Comparison of ENCODE assay signal across 22 mouse cellular contexts in the genomic region with DNA sequence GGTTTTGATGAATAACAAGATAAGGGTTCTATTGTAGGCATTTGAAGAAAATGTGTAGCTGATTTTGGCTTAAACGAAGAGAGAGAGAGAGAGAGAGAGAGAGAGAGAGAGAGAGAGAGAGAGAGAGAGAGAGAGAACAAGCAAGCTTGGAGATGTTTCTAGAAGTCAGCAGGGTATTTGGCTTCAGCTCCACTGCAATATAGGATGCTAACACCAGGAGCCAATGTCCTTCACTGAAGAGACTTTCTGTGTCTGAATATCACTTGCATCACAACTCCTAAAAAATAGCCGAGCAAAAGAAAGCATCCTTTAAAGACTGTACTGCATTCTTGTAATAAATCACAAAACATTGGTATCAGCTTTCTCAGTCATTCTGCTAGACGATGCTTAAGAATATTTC.
DNase-seq lines count a peak whose midpoint lies in the region; ATAC-seq and TF ChIP-seq lines count a peak whose summit lies in the region.
"Had no signal": no experiment of that assay in that cellular context is flagged by ENCODE, and none has a peak within 500 bp of the region (broad histone marks: within the 10 kb centered on the region; RNA-seq: fewer than 3 reads in every experiment).

No protein-coding gene starts in this region.

- no peak for DNase-seq in cerebellum, postnatal 4 days (ENCODE audit: low spot score in 2 of 2)
- no peak for DNase-seq in layer of hippocampus, adult 2 months (ENCODE audit: low spot score in 2 of 2)
- DNase-seq in layer of hippocampus, postnatal 10 days (ENCODE audit: low spot score in 2 of 2): no peak
- DNase-seq in cerebellum, adult 9-11 months: peak; percentile 54
- DNase-seq in limb, embryonic 10.5 days (ENCODE audit: low spot score): no peak
- DNase-seq in heart, adult 11 months: no peak
- DNase-seq: adrenal gland, postnatal 10 days; embryo, embryonic 11 days; forebrain, postnatal 0 days; heart, postnatal 10 days; kidney, adult 2 months; kidney, postnatal 25 days; layer of hippocampus, adult 9-11 months; right cerebral cortex, postnatal 4 days had no signal

- H3K9me3 ChIP-seq in limb, embryonic 10.5 days (replicated peaks): no peaks in the 10 kb centered on the region
- H3K9me3 ChIP-seq: limb, embryonic 15.5 days; liver, embryonic 15.5 days; midbrain, embryonic 10.5 days had no signal

- H3K4me1 ChIP-seq in limb, embryonic 10.5 days: peaks cover 47% of the 10 kb centered on the region
- H3K4me1 ChIP-seq: liver, embryonic 15.5 days had no signal

- ATAC-seq in cerebellum, adult (ENCODE audit: insufficient number of reproducible peaks, low FRiP score, low TSS enrichment): peak; percentile 77
- ATAC-seq in erythroblast, adult 5-6 weeks (replicated peaks; ENCODE audit: low FRiP score, poor library complexity, severe bottlenecking): no peak
- ATAC-seq: Patski had no signal

- no peaks in the 10 kb centered on the region for H3K27me3 ChIP-seq in limb, embryonic 10.5 days (ENCODE audit: low read depth, poor library complexity, severe bottlenecking)
- H3K27me3 ChIP-seq: limb, embryonic 15.5 days; liver, embryonic 15.5 days; Patski had no signal

- TF ChIP-seq CTCF in layer of hippocampus, adult 2 months (conservative IDR thresholded peaks at IDR 0.05): 0 out of 2 replicates have a peak, but pooled peaks have one; percentile 22

- 35% methylated on average over 3 of the region's 3 CpGs for WGBS in limb, embryonic 10.5 days

- no peaks in the 10 kb centered on the region for H3K36me3 ChIP-seq in limb, embryonic 10.5 days
- H3K36me3 ChIP-seq: limb, embryonic 15.5 days; liver, embryonic 15.5 days; midbrain, embryonic 10.5 days had no signal

- H3K4me3 ChIP-seq in layer of hippocampus, adult 2 months: peak overlapping the region; percentile 45
- H3K4me3 ChIP-seq in limb, embryonic 10.5 days: no peak overlapping the region
- H3K4me3 ChIP-seq: erythroblast, embryonic 14.5 days; limb, embryonic 15.5 days; liver, embryonic 15.5 days; midbrain, embryonic 10.5 days had no signal

- H3K27ac ChIP-seq in layer of hippocampus, adult 2 months: peak overlapping the region; percentile 77
- H3K27ac ChIP-seq in limb, embryonic 10.5 days: peak overlapping the region; percentile 19; the same call in 1 of the 2 replicates
- H3K27ac ChIP-seq: limb, embryonic 15.5 days; liver, embryonic 15.5 days; macrophage; midbrain, embryonic 10.5 days had no signal
